Mouse (Mus musculus) MEL (cell line): ENCODE results near the gene Zfp2. TPM values are rescaled to one million over a fixed set of nuclear protein-coding genes. Genes with fewer than 3 reads are reported as not detected.

Experiments
- DNase-seq: peaks from one replicate; pipeline ENCODE4 v3.0.0; 2011; ENCODE audit warnings: low read depth, low spot score
- H3K27ac ChIP-seq: 2 replicates; pipeline ENCODE4 v1.5.1; 2012; ENCODE audit warnings: low read depth, mild to moderate bottlenecking, control low read depth, low read length, moderate library complexity; ENCODE audit not compliant: control insufficient read depth
- H3K27me3 ChIP-seq, 2 experiments: fragments of 150-350 bp in 1 of 2; sonication (generic) in 1 of 2; 2 replicates each; pipeline ENCODE4 v1.6.1; 2012; ENCODE audit warnings: low read length in 2 of 2, mild to moderate bottlenecking in 2 of 2, improper control_type of control experiment in 1 of 2, moderate library complexity in 1 of 2; ENCODE audit not compliant: insufficient read depth in 2 of 2, control insufficient read depth in 1 of 2
- H3K36me3 ChIP-seq, 2 experiments: 2 replicates each; pipeline ENCODE4 v1.6.1; 2012 to 2014; ENCODE audit warnings: low read length in 2 of 2, improper control_type of control experiment in 1 of 2, inconsistent platforms in 1 of 2, mild to moderate bottlenecking in 1 of 2; ENCODE audit not compliant: insufficient read depth in 2 of 2, control insufficient read depth in 1 of 2
- H3K4me1 ChIP-seq, 2 experiments: fragments of 150-350 bp in 1 of 2; sonication (generic) in 1 of 2; 2 replicates each; pipeline ENCODE4 v1.6.1; 2012; ENCODE audit warnings: low read length in 2 of 2, improper control_type of control experiment in 1 of 2, mild to moderate bottlenecking in 1 of 2; ENCODE audit not compliant: insufficient read depth in 2 of 2, control insufficient read depth in 1 of 2
- H3K4me3 ChIP-seq, 2 experiments: fragments of 150-350 bp in 1 of 2; sonication (generic) in 1 of 2; 2 replicates each; pipeline ENCODE4 v1.5.1; 2012; ENCODE audit warnings: low read depth in 2 of 2, low read length in 2 of 2, mild to moderate bottlenecking in 2 of 2, moderate library complexity in 2 of 2, control low read depth in 1 of 2, improper control_type of control experiment in 1 of 2; ENCODE audit not compliant: control insufficient read depth in 1 of 2, insufficient read depth in 1 of 2
- H3K79me2 ChIP-seq: 2 replicates; pipeline ENCODE4 v1.6.1; 2012; ENCODE audit warnings: mild to moderate bottlenecking, low read length, moderate library complexity; ENCODE audit not compliant: control insufficient read depth, poor library complexity, insufficient read depth
- H3K9ac ChIP-seq: 2 replicates; pipeline ENCODE4 v1.6.1; 2012; ENCODE audit warnings: low read depth, mild to moderate bottlenecking, control low read depth, low read length, moderate library complexity; ENCODE audit not compliant: control insufficient read depth, poor library complexity, severe bottlenecking
- H3K9me3 ChIP-seq: fragments of 150-350 bp; sonication (generic); replicated peaks from 2 replicates; pipeline ENCODE4 v1.6.1; 2012; ENCODE audit warnings: mild to moderate bottlenecking, low read length, improper control_type of control experiment, moderate library complexity; ENCODE audit not compliant: insufficient read depth
- CHD1 ChIP-seq: IDR thresholded peaks from 2 replicates; pipeline ENCODE4 v1.6.1; 2012; ENCODE audit warnings: low read depth, mild to moderate bottlenecking, inconsistent platforms, low read length, improper control_type of control experiment
- CTCF ChIP-seq, 3 experiments: IDR thresholded peaks in 2 of 3; conservative IDR thresholded peaks in 1 of 3; 2 replicates each; pipeline ENCODE4 v1.5.1; 2011 to 2012; ENCODE audit warnings: low read length in 3 of 3, low read depth in 2 of 3, mild to moderate bottlenecking in 2 of 3, improper control_type of control experiment in 1 of 3, inconsistent platforms in 1 of 3, mixed read lengths in 1 of 3, moderate library complexity in 1 of 3; ENCODE audit not compliant: control insufficient read depth in 1 of 3, insufficient read depth in 1 of 3, poor library complexity in 1 of 3, severe bottlenecking in 1 of 3
- E2F4 ChIP-seq: IDR thresholded peaks from 2 replicates; pipeline ENCODE4 v1.6.1; 2011; ENCODE audit warnings: low read depth, low read length, improper control_type of control experiment, borderline replicate concordance
- ETS1 ChIP-seq: IDR thresholded peaks from 2 replicates; pipeline ENCODE4 v1.6.1; 2012; ENCODE audit warnings: low read depth, mild to moderate bottlenecking, inconsistent platforms, low read length, improper control_type of control experiment, moderate library complexity
- KAT2A ChIP-seq: conservative IDR thresholded peaks from 2 replicates; pipeline ENCODE4 v1.6.1; 2012; ENCODE audit warnings: low read depth, low read length, improper control_type of control experiment, inconsistent platforms
- MAFK ChIP-seq: IDR thresholded peaks from 2 replicates; pipeline ENCODE4 v1.6.1; 2011; ENCODE audit warnings: low read depth, mild to moderate bottlenecking, low read length, improper control_type of control experiment, borderline replicate concordance
- MEF2A ChIP-seq: IDR thresholded peaks from 2 replicates; pipeline ENCODE4 v1.6.1; 2014; ENCODE audit warnings: low read depth, mild to moderate bottlenecking, inconsistent platforms, low read length, improper control_type of control experiment; ENCODE audit not compliant: poor library complexity, insufficient replicate concordance, severe bottlenecking; ENCODE audit errors: extremely low read depth
- MXI1 ChIP-seq: IDR thresholded peaks from 2 replicates; pipeline ENCODE4 v1.6.1; 2011; ENCODE audit warnings: mild to moderate bottlenecking, low read depth, low read length, improper control_type of control experiment
- MYB ChIP-seq: IDR thresholded peaks from 2 replicates; pipeline ENCODE4 v1.6.1; 2011; ENCODE audit warnings: mild to moderate bottlenecking, low read depth, low read length, improper control_type of control experiment
- NRF1 ChIP-seq: IDR thresholded peaks from 2 replicates; pipeline ENCODE4 v1.6.1; 2014; ENCODE audit warnings: low read depth, mild to moderate bottlenecking, inconsistent platforms, low read length, improper control_type of control experiment, moderate library complexity; ENCODE audit not compliant: poor library complexity, insufficient read depth, severe bottlenecking
- POLR2A ChIP-seq, 2 experiments: IDR thresholded peaks; 2 replicates each; pipeline ENCODE4 v1.6.1; 2011 to 2012; ENCODE audit warnings: low read length in 2 of 2, mild to moderate bottlenecking in 2 of 2, control low read depth in 1 of 2, improper control_type of control experiment in 1 of 2, low read depth in 1 of 2, moderate library complexity in 1 of 2; ENCODE audit not compliant: control insufficient read depth in 1 of 2, insufficient read depth in 1 of 2, poor library complexity in 1 of 2
- RAD21 ChIP-seq: IDR thresholded peaks from 2 replicates; pipeline ENCODE4 v1.6.1; 2011; ENCODE audit warnings: mild to moderate bottlenecking, low read depth, low read length, improper control_type of control experiment
- SMC3 ChIP-seq: IDR thresholded peaks from 2 replicates; pipeline ENCODE4 v1.6.1; 2011; ENCODE audit warnings: low read depth, low read length, improper control_type of control experiment
- TAL1 ChIP-seq: IDR thresholded peaks from 2 replicates; pipeline ENCODE4 v1.6.1; 2012; ENCODE audit warnings: mild to moderate bottlenecking, inconsistent platforms, low read length, moderate library complexity, mixed read lengths
- TBP ChIP-seq: IDR thresholded peaks from 2 replicates; pipeline ENCODE4 v1.8.0; 2011; ENCODE audit warnings: low read depth, low read length, improper control_type of control experiment
- UBTF ChIP-seq: IDR thresholded peaks from 2 replicates; pipeline ENCODE4 v1.6.1; 2012; ENCODE audit warnings: low read depth, mild to moderate bottlenecking, inconsistent platforms, low read length, improper control_type of control experiment, moderate library complexity, borderline replicate concordance; ENCODE audit not compliant: insufficient read depth
- ZC3H11A ChIP-seq: IDR thresholded peaks from 2 replicates; pipeline ENCODE4 v1.6.1; 2012; ENCODE audit warnings: low read depth, mild to moderate bottlenecking, inconsistent platforms, low read length, improper control_type of control experiment
- polyA plus RNA-seq, 2 experiments: library from polyadenylated mRNA; stranded (reverse) in 1 of 2; unstranded in 1 of 2; fragments of >175 nt in 1 of 2; fragments of >200 nt in 1 of 2; gene quantifications; 2 replicates each; pipeline versions ENCODE4 v1.2.1 to v1.2.4; 2012; ENCODE audit warnings: low replicate concordance in 2 of 2, low read depth in 1 of 2; ENCODE audit not compliant: insufficient read length in 2 of 2, insufficient read depth in 1 of 2, missing spikeins in 1 of 2
- total RNA-seq: library from RNA; depleted of rRNA; stranded (reverse); fragments of 300-350 nt; gene quantifications from 2 replicates; pipeline ENCODE4 v1.2.3, GENCODE M21; 2012

The Zfp2 gene
- total and polyA plus RNA-seq, 3 experiments = not detected

DNA sequence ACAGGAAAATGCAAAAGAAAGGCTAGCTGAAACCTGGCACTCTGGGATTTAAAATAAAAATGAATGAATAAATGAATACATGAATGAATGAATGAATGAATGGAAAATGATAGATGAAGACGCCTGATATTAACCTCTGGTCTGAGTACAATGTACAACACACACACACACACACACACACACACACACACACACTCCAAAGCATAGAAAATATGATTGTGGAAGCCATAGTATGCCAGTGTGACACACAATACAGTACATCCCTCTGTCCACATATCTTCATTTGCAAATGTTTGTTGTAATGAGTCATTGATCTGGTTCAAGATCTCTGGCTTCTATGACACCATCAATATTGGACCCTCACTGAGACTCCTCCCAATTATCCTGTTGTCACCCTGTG, 16.1 kb upstream of the Zfp2 start:
- Histone ChIP-seq H3K27me3 (no peaks in the 10 kb centered on the region), H3K9ac (no peak overlapping the region)

GRCm38 (mm10) chr11:50931451-50931866, 15.5 kb upstream of the Zfp2 start, which contains the start of gene Zfp354b:
Zfp354b (minus strand) TSS chr11:50931633.
- no peak within 1 kb of the TSS for H3K9ac ChIP-seq
- no peak for DNase-seq
- no peak within 1 kb of the TSS for H3K4me3 ChIP-seq
- no peaks in the 10 kb centered on the region for H3K36me3 ChIP-seq
- no peaks in the 10 kb centered on the region; the same call in 1 of the 2 replicates for H3K9me3 ChIP-seq
- TF ChIP-seq RAD21 (no peak), CHD1 (no peak), TAL1 (no peak), ETS1 (no peak), TBP (no peak), MAFK (no peak), NRF1 (no peak), MEF2A (no peak), SMC3 (no peak), UBTF (no peak), E2F4 (no peak)
- H3K4me1 ChIP-seq = no peaks in the 10 kb centered on the region
- no peak within 1 kb of the TSS for H3K27ac ChIP-seq
- H3K27me3 ChIP-seq = no peaks in the 10 kb centered on the region
- H3K79me2 ChIP-seq = no peaks in the 10 kb centered on the region

More for the DNA sequence above, 16.1 kb upstream of the Zfp2 start:
- H3K9me3 ChIP-seq = no peaks in the 10 kb centered on the region; the same call in 1 of the 2 replicates
- H3K36me3 ChIP-seq = no peaks in the 10 kb centered on the region
- no peaks in the 10 kb centered on the region for H3K4me1 ChIP-seq
- TF ChIP-seq POLR2A (IDR thresholded peaks at IDR 0.05; ENCODE audit: control insufficient read depth in 1 of 2, insufficient read depth in 1 of 2, low read depth in 1 of 2, low read length in 2 of 2, poor library complexity in 1 of 2) = no peak
- no peak for TF ChIP-seq ZC3H11A
- no peak for TF ChIP-seq KAT2A
- TF ChIP-seq NRF1 = no peak
- no peak for TF ChIP-seq TAL1
- no peak for TF ChIP-seq MYB
- no peak for TF ChIP-seq CTCF (IDR thresholded peaks at IDR 0.05 in 2 of 3, conservative IDR thresholded peaks at IDR 0.05 in 1 of 3; ENCODE audit: control insufficient read depth in 1 of 3, insufficient read depth in 1 of 3, low read depth in 2 of 3, low read length in 3 of 3, poor library complexity in 1 of 3, severe bottlenecking in 1 of 3)
- no peak for TF ChIP-seq MEF2A
- no peak for TF ChIP-seq MXI1
- TF ChIP-seq, all 39 proteins: peak for 0
- Histone ChIP-seq H3K27ac (no peak overlapping the region), H3K4me3 (no peak overlapping the region), H3K79me2 (no peaks in the 10 kb centered on the region)
- no peak for DNase-seq
